Mouse (Mus musculus) right cerebral cortex, adult 18-20 months (tissue): ENCODE data around the gene Clrn3.
"Not testable (repeated sequence)": the region's sequence is repeated elsewhere in the genome, so short reads cannot be mapped to it uniquely, and the experiment has no call there.

ENCODE experiments used
- DNase-seq: peaks from one replicate; pipeline ENCODE4 v3.0.0; 2022; ENCODE audit warnings: mixed read lengths

Clrn3 gene

DNA sequence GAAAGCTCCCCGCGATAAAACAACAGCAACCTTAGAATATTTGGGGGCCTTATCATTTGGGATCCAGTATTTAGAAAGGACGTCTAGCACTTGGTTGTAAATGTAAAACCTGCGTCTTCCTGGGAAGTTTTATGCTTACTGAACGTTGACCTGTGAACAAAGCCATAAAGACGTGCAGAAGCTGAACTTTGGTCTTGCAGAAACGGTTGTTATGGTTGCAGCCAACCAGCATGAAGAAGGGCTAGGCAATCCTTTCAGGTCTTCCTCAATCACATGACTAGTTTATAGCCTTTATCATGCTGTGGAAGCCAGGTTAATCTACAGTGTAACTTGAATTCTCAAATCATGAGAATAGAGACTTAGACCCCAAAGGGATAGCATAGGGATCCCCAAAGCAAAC, at the start of gene Clrn3:
TSS of gene Clrn3 (minus strand) at position 140 of the 400 bp plus-strand sequence.
- no peak for DNase-seq

DNA sequence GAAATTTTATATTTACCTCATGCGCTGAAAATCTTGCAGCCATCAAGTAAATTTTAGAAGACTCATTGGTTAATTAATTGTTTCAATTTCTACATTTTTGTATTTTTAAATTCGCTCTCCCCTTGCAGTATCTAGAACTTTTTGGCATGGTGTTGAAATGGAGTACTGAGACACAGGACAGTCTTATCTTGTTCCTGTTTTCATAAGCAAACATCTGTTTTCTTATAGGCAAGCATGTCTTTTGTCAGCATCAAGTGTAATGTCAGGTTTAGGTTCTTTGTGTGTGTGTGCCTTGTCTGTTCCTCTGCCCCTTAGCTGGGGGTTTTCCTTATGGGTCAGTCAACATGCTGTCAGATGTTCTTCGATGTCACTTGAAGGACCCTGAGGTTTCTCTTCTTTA, 47.9 kb upstream of the Clrn3 start:
- DNase-seq: no peak

DNA sequence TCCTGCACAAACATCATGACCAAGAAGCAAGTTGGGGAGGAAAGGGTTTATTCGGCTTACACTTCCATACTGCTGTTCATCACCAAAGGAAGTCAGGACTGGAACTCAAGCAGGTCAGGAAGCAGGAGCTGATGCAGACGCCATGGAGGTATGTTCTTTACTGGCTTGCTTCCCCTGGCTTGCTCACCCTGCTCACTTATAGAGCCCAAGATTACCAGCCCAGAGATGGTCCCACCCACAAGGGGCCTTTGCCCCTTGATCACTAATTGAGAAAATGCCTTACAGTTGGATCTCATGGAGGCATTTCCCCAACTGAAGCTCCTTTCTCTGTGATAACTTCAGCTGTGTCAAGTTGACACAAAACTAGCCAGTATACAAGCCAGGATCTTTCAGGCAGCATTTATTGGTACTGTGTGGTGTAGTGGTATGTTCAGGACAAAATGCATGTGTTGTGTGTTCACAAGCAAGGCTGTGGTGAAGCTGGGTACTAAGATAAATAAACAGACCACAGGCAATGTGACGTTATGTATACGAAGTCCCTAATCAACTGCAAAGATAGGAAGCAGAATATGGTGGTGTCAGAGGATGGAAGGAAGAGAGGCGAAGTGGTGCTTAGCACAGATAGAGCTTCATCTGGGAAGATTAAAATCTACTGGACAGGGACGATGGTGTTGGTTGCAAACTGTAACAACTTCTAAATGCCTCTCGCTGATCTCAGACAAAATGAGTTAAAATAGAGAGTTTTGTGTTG, 47.0 kb upstream of the Clrn3 start:
- not testable (repeated sequence) for DNase-seq

DNA sequence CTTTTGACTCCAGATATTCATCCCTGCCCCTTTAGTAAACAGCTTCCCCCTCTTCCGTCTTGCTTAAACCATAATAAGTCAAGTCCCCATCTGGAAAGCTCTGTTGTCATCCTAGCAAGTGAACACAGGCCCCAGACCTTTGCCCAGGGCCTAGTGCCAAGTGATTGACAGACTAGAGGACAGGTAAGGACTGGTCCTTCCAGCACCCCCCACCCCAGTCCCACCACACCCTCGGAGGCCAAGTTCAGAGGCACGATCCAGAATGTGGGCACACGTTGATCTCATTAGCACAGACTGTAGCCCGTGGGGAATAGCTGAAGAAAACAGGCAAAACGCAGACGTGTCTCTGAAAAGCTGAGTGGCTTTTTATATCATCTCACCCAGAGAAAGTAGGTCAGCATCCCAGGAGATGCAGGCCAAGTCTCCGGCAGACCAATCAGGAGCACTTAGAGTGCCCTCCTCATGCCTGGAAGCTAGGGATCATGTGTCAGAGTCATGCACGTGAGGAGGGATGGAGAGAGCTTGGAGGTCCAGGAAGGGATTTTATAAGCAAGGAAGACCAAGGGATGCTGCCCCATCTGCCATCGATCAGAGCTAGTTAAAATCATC, 43.6 kb upstream of the Clrn3 start:
- peak; percentile 21 for DNase-seq

DNA sequence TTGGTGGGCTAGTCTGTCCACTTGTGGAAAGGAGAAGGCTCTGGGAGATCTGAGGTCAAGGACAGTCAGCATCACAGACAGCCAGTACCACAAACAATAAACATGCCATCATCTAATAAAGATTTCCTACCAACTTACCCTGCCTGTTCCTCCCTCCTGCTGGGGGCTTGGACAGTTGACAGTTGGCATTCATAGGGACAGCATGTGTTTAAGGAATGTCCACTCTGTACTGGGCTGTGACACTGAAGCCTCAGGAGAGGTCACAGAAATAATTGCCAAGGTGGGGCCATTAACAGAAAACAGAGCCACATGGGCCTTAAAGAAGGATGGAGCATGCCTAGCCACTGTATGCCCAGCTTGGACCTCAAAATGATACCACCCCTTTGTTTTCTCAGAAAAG, 42.9 kb upstream of the Clrn3 start:
- DNase-seq: no peak

DNA sequence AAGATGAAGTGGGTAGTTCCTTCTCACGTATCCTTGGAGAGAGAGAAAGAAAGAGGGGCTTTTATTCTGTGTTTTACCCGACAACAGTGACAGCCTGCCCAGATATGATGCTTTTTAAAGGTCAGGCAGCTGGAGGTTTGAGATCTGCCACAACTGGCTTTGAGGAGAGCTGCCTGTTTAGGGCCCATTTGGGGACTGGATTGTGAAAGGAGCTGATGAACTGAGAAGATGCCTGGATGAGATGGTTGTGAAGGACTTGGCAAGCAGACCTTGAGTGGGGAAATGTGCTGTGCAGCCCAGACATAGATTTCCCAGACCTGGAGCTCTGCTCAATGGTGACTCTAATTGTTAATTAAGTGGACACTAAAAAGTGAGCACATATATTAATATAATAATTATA, 40.1 kb upstream of the Clrn3 start:
- DNase-seq: no peak

DNA sequence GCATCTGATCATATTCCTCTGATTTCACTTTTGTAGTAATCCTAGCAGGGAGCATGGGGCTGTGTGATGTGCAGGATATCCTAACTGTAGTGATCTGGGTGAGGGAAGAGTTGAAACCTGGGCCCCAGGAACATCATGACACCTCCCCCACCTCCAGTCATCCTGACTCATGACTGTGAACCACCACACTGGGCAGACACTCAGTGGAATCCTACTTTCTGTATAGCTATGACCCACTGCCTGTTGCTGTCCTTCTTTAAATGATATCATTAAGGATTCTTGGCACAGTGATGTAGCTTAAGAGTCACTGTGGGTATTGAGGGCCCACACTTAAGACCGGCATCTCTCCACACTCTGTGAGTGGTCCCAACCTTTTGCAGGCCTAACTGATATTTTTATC, 39.1 kb upstream of the Clrn3 start:
- DNase-seq: no peak

DNA sequence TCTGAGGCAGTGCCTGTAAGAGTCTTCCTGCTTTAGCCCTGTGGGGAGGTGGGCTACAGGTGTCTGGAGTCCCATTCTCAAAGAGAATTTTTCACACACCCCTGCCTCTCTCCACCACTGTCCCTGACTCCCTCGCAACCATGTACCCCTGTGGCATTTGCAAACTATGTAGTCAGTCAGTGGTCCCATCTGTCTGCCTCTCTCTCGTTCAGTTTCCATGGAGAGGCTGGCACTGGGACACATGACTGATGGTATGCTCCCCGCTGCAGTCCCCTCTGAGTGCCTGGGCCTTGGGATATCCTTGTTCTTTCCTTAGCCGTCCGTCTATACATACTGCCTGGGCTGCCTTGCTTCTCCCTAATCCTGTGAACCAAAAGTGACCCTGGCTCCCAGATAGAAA, 37.6 kb upstream of the Clrn3 start:
- DNase-seq: no peak

DNA sequence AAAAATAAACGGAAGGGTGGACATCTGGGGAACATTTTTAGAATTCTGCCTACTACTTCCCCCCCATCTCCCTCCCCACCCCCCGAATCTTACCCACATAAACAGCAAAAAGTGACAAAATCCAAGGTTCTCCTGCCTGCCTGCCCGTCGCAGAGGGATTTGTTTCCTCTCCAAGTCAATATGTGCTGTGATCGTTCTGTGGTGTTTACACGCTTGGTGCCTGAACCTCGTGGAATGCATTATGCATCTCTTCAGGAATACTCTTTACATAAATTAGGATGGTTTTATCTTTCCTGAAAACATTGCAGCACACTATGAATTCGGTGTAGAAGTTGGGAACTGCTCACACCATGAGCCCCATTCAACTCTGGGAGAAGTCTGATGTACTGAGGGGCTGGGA, 35.6 kb upstream of the Clrn3 start:
- DNase-seq: no peak

DNA sequence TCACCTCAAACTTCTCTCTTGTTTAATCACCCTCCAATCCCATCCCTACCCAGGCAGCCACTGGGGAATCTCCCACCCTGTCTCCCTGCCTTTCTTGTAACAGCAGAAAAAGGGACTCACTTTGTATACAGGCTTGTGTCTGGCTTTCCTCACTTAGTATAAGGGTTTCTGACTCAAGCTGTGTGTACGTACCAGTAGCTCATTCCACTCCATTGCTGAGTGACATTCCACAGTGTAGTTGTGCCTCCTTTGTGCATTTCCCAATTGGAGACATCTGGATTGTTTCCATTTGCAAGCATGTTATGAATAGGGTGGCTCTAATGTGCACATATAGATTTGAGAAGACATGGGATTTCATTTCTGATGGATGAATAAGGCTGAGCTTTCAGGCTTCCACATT, 31.8 kb upstream of the Clrn3 start:
- DNase-seq: no peak

DNA sequence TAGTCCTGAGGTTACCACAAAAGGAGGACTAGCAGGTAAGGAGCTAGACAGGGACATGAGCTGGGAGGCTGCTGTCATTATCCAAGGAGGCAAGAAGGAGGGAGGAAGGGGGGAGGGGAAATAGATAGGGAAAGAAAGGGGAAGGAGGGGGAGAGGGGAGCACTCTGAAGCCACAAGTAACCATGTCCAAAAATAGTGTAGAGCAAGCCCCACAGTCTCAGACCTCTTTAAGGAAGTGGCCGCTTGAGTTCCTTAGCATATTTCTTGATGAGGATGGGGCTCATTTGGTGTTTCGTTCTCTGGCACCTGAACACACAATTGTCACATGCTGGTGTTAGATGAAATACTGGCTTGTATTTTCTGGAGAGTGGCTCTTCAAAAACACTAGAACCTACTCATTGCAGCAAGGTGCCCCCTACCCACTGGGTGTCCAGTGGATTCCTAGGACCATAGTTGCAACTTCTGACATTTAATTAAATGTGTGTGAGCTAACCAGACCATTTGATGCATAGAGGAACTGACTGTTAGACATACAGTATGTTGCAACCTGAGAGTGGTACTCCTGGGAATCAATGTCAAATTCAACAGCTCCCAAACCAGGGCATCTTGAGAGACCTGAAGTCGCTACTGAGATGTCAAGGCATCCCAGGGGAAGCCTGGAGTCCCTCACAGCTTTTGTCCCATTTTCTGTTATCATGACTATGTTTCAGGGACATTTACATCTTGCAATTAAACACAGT, 28.4 kb upstream of the Clrn3 start:
- no peak for DNase-seq

DNA sequence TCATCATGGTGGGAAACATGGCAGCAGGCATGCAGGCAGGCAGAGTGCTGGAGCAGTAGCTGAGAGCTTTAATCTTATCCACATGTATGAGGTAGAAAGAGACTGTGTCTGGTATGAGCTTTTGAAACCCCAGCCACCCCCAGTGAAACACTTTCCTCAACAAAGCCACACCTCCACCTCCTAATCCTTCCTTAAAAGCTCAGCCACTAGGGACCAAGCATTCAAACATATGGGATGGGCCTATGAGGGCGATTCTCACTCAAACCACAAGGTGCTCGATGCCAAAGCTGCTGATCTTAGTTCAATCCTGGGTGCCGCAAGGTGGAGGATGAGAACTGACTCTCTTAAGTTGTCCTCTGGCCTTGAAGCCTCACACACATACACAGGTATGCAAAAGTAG, 25.1 kb upstream of the Clrn3 start:
- no peak for DNase-seq

DNA sequence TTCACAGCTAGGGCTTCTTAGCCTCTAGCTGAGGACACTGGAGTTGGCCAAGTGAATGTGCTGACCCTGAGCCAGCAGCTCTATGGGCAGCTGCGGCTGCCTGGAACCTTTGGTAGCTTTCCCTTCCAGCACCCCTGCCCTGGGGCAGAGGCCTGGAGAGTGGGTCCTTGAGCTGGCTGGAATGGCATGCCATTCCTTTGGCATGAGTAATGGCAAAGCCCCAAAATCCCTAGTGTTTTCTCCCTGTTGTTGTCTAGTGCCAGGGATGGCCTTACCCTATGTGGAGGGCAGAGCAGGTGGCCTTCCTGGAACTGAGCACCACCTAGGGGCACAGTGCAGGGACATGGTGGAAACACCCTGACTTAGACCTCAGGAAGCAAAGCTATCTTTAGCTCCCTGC, 23.1 kb upstream of the Clrn3 start:
- no peak for DNase-seq

DNA sequence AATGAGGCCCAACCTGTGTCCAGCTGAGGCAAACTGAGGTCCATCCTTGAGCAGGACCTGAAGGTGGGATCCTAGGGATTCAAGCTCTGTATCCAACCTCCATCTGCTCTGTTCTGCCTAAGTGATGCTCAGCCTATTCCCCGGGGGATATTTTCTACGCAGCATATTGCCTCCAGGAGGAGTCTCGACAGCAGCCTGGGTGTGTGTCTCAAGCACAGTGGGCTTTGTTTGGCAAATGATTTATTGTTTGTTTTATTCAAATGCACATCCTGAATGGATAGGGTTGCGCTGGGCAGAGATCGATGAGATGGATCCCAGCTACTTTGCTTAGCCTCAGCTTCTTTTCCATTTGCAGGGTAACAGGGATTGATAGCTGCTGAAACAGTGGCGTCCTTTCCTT, 20.0 kb upstream of the Clrn3 start:
- DNase-seq: no peak

DNA sequence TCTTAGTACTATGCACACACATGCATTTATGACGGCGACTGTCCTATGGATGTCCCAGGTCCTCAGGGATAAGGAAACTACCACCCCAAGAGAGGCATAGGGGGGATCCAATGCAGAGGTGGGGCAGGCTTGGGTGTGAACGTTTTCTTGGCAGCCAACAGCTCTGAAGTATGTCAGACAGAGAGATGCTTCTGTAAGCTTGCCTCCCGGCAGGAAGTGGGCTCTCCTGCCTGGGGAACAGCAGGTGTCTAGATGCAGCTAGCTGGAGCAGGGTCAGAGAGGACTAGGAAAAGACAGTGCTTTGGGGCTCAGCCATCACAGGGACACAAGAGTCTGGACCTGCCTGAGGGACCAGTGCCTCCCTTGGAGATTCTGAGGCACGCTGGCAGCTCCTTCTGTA, 18.1 kb upstream of the Clrn3 start:
- no peak for DNase-seq

DNA sequence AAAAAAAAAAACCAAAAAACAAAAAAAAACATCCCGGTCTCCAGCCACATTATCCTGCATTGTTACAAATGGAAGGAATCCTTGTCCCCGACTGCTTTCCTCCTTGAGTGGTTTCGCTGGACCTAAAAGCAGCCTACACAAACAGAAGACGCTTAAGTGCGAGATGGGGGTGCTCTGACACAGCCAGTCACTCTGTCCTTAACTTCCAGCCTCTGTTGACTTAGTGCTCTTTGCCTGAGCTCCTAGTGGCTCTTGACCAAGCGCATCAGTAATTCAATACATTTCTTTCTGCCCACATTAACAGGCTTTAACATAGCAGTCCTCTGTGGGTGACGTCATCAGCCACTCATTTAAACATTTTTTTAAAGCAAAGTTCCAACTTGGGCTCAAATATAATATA, 17.5 kb upstream of the Clrn3 start:
- no peak for DNase-seq

DNA sequence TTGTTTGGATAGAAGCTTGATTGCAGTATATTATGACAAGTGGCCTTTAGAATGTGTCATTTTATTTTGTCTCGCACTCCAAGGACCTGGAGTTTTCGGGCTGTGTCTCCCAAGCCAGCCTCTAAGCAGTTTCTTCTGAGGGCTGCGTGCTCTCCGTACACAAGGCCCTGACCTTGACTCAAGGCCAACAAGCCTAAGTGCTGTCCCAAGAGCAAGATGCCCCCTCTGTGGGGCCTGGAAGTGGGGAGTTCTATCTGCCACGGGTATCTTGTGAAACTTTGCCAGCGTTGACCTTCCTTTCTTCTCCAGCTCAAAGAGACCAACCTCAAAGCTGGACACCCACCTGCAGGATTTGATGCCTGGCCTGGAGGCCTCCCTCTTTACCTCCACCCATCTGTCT, 15.9 kb upstream of the Clrn3 start:
- DNase-seq: no peak

DNA sequence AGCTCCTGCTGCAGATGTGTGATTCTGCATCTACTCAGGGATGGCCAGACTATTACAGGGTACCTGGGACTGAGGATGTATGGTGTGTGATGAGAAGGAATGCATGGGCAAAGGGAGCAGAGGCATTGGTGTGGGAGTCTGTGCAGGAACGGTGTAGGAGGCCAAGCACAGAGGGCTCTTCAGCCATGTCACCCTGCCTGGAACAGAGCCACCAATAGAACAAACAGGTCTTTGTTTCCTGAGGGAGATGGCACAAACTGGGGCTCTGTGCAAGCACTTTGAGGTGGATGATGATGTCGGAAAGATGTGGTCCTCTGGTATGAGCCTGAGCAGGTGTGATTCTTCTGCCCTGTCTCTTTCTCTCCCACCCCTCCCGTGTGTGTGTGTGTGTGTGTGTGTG, 14.6 kb upstream of the Clrn3 start:
- DNase-seq: no peak

DNA sequence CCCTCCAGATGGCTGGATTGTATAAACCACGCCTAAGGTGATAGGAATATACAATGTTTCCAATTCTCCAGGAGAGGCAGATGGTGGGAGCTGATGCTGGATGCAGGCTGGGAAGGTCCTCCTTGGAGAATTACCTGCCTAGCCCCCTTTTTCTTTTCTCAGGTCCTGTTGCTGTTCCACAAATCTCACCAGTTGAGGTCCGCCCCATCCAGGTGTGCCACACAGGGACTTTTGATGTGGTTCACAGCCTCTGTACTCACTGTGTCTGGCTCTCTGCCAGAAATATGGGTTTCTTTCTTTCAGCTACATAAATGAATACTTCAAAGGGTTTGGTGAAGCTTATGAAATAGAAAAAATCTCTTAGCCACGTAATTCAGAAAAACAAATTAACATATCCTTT, 13.8 kb upstream of the Clrn3 start:
- no peak for DNase-seq

DNA sequence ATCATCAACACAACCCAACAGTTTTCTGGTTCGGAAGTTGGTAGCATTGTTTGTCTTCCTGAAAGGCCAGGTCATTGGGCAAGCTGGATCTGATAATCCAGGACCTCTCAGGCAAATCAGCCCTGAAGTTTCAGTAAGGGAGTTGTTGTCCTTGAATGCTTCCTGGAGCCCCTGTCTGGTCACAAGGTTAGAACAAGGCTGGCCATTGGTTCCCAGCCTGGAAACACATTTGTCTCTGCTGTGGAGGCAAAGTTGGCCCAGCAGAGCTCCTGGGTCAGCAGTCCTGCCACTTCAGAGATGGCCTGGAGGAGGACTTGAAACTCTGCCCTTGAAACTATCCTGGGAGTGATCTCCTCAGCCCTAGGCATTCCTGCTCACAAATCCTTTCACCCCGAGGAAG, 11.0 kb upstream of the Clrn3 start:
- DNase-seq: no peak

DNA sequence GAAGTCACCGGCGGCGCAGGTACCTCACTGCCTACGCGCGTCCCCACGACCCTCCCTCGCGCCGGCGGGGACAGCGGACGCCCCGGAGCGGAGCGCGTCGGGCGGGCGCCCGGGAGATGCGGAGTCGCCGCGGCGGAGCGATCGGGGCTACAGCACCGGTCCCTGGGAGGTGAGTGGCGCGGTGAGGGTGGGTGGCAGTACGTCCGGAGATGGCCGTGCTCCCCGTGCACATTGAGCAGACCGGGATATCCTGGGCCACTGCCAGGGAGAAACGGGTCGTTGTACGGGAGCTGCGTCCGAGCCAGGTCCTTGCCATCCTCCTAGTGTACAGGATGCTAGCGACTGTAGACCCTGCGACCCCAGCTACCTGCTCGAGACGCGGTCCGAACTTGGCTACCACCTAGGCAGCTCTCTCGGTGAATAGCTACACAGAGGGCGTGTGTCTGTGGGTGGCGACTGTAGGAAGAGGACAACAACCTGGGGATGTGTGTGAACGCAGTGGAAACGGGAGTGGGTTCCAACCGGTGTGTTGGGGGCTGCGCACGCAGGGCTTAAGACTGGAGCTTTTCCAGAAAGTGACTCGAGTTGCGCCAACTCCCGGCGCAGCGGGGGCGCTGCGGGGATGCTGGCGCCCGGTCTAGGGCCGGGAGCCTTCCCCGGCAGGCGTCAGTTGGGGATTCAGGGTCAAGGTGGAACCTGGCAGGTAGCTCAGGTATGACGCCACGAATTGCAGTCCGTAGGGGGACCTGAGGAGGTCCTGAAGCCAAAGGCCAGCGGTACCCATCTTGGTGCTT, 9.7 kb upstream of the Clrn3 start:
- peak; percentile 49 for DNase-seq

DNA sequence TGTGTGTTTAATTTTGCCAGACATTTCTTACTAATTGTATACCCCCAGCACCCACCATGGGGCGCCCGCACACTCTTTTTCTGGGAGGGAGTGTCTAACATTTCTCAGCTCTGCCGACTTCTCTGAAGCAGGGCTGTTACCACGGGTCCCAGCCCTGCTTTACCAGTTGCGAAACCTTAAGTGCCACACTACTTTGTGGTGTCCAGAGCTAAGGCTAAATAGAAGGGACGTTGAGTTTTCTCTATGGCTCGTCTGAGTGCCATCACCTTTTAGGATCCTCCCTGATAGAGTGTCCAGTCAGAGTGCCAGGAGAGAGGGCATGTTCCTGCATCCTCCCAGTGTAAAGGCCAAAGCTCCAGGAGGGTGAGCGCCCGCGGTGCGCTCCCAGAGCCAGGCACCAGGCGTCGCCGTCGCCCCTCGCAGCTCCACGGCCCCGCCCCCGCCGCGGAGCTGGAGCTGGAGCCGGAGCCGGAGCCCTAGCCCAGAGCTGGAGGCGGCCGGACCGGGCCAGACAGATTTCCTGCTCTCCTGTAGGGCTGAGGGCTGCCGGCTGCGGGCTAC, 9.0 kb upstream of the Clrn3 start, which contains the start of gene Ptpre:
TSS of gene Ptpre (plus strand) at position 141 of the 561 bp plus-strand sequence.
- DNase-seq: peak; percentile 88

DNA sequence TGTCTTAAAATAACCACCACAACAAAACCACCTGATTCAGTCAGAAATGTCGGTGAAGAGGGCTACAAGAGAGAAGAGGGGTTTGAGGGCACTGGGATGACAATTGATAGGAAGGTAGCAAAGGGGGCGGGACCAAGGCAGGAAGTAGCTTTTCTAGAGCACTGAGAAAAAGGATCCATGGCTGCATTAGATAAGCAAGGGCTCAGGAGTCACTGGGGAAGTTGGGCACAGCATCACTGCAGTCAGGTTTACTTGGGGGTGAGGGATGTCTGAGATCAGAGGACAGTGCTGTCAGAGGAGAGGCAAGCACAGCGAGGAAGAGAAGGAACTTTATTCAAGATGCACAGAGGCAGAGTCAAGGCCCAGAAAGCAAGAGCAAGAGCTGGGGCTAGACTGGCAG, 7.5 kb upstream of the Clrn3 start:
- DNase-seq: no peak
